Mouse (Mus musculus) ES-E14 (cell line): ENCODE results near the gene Ncor1. TPM values are rescaled to one million over a fixed set of nuclear protein-coding genes. Genes with fewer than 3 reads are reported as not detected.

Experiments
- DNase-seq: peaks from one replicate; pipeline ENCODE4 v3.0.0-alpha.2; 2013; ENCODE audit warnings: low read depth, low spot score
- H3K27ac ChIP-seq: 2 replicates; pipeline ENCODE4 v1.5.1; 2012; ENCODE audit warnings: low read depth, mild to moderate bottlenecking, low read length, moderate library complexity, mixed read lengths; ENCODE audit not compliant: poor library complexity, insufficient read depth, severe bottlenecking
- H3K36me3 ChIP-seq: 2 replicates; pipeline ENCODE4 v1.6.1; 2012; ENCODE audit warnings: mild to moderate bottlenecking, low read length, moderate library complexity, mixed read lengths; ENCODE audit not compliant: control insufficient read depth, poor library complexity, insufficient read depth, severe bottlenecking
- H3K4me1 ChIP-seq, 2 experiments: fragments of 150-350 bp in 1 of 2; sonication (generic) in 1 of 2; 2 replicates each; pipeline ENCODE4 v1.6.1; 2012; ENCODE audit warnings: low read length in 2 of 2, mild to moderate bottlenecking in 1 of 2, mixed read lengths in 1 of 2; ENCODE audit not compliant: control insufficient read depth in 2 of 2, insufficient read depth in 2 of 2, poor library complexity in 1 of 2
- H3K4me3 ChIP-seq, 2 experiments: fragments of 150-350 bp in 1 of 2; sonication (generic) in 1 of 2; 2 replicates each; pipeline ENCODE4 v1.5.1; 2012; ENCODE audit warnings: low read length in 2 of 2, low read depth in 1 of 2, mild to moderate bottlenecking in 1 of 2, mixed read lengths in 1 of 2; ENCODE audit not compliant: insufficient read depth in 1 of 2, poor library complexity in 1 of 2, severe bottlenecking in 1 of 2
- H3K9ac ChIP-seq: 2 replicates; pipeline ENCODE4 v1.6.1; 2012; ENCODE audit warnings: low read depth, mild to moderate bottlenecking, low read length, mixed read lengths; ENCODE audit not compliant: poor library complexity, insufficient read depth, severe bottlenecking
- H3K9me3 ChIP-seq: fragments of 150-350 bp; sonication (generic); 2 replicates; pipeline ENCODE4 v1.6.1; 2012; ENCODE audit warnings: low read depth, mild to moderate bottlenecking, low read length; ENCODE audit not compliant: control insufficient read depth, insufficient read depth
- CHD2 ChIP-seq: IDR thresholded peaks from 2 replicates; pipeline ENCODE4 v1.6.1; 2014; ENCODE audit warnings: mild to moderate bottlenecking, low read depth, low read length, inconsistent platforms
- HCFC1 ChIP-seq: IDR thresholded peaks from 2 replicates; pipeline ENCODE4 v1.6.1; 2012; ENCODE audit warnings: low read length, inconsistent platforms, borderline replicate concordance; ENCODE audit not compliant: insufficient read depth
- MAFK ChIP-seq: IDR thresholded peaks from 2 replicates; pipeline ENCODE4 v1.6.1; 2014; ENCODE audit warnings: mild to moderate bottlenecking, low read depth, low read length, inconsistent platforms; ENCODE audit not compliant: insufficient read depth
- ZC3H11A ChIP-seq: IDR thresholded peaks from 2 replicates; pipeline ENCODE4 v1.6.1; 2012; ENCODE audit warnings: low read depth, mild to moderate bottlenecking, inconsistent platforms, low read length, borderline replicate concordance
- ZNF384 ChIP-seq: IDR thresholded peaks from 2 replicates; pipeline ENCODE4 v1.6.1; 2012; ENCODE audit warnings: low read depth, low read length, inconsistent platforms
- in situ Hi-C, 2 experiments: fragments of 600-800 bp; cut with MboI; formaldehyde crosslinking; loops; one replicate each; pipeline ENCODE4 v1.15.1; 2025; ENCODE audit warnings: low sequenced_read_pairs in 2 of 2, inconsistent platforms in 1 of 2; ENCODE audit not compliant: unreplicated experiment in 2 of 2
- total RNA-seq: library from RNA; depleted of rRNA; stranded (reverse); fragments of 300-350 nt; gene quantifications from 2 replicates; pipeline ENCODE4 v1.2.3, GENCODE M21; 2012

The Ncor1 gene
- total RNA-seq, 1 experiment: 186 TPM

GRCm38 (mm10) chr11:62332228-62332627 lies 126.1 kb downstream of the Ncor1 start:
- no peak for DNase-seq
- Histone ChIP-seq H3K9me3 (no peaks in the 10 kb centered on the region), H3K27ac (no peak overlapping the region), H3K9ac (no peak overlapping the region), H3K4me3 (no peak overlapping the region), H3K4me1 (no peaks in the 10 kb centered on the region), H3K36me3 (peaks cover 42% of the 10 kb centered on the region)
- in situ Hi-C loops: no loop called here
- TF ChIP-seq ZC3H11A (no peak), ZNF384 (no peak), HCFC1 (no peak), MAFK (no peak), CHD2 (no peak)

DNA sequence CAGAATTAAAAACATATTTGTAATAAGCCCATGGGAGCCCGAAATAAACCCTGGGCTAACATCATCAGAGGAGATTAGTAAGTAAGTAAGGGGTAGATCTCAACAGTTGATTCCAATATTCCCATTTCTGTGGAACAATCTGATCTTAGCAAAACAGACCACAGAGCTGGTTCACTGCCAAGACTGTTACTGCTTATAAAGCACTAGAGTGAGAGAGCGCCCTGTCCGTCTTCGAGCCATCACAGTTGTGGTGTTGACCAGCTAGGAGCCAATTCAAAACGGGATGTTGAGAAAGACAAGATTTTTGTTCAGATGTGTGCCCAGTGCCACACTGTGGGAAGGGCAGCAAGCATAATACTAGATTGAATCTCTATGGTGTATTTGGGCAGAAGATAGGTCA lies 127.2 kb downstream of the Ncor1 start:
- Histone ChIP-seq H3K9me3 (no peaks in the 10 kb centered on the region), H3K9ac (no peak overlapping the region), H3K36me3 (peaks cover 45% of the 10 kb centered on the region), H3K4me1 (no peaks in the 10 kb centered on the region), H3K4me3 (no peak overlapping the region), H3K27ac (no peak overlapping the region)
- in situ Hi-C loops: no loop called here
- TF ChIP-seq ZC3H11A: no peak
- no peak for TF ChIP-seq ZNF384
- no peak for TF ChIP-seq MAFK
- no peak for TF ChIP-seq HCFC1
- no peak for DNase-seq

DNA sequence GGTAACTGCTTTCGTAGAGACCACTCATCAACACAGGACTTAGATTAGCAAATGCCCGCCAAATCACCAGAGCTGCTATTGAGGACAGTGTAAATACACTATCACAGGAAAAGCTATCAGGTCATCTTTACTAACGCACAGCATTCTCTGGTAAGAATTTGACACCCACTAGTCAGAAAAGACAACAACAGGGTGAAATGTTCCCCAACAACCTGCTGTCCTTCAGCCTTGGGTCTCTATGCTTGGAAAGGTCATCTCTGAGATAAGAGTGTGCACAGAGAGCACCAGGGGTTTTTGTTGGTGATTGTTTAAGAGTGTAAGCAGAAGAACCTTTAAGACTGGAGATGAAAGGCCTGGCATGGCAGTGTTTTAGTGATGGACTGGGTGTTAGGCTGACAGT lies 134.7 kb downstream of the Ncor1 start:
- Histone ChIP-seq H3K9ac (no peak overlapping the region), H3K27ac (no peak overlapping the region), H3K36me3 (peaks cover 38% of the 10 kb centered on the region), H3K4me3 (no peak overlapping the region), H3K9me3 (no peaks in the 10 kb centered on the region), H3K4me1 (no peaks in the 10 kb centered on the region)
- DNase-seq: no peak
- TF ChIP-seq CHD2 (no peak), HCFC1 (no peak), MAFK (no peak), ZNF384 (no peak), ZC3H11A (no peak)
- in situ Hi-C loops: no loop called here

- H3K9me3 ChIP-seq: no peaks in the 10 kb centered on the region
- H3K4me1 ChIP-seq: no peaks in the 10 kb centered on the region
- no peak overlapping the region for H3K9ac ChIP-seq
- H3K36me3 ChIP-seq: peaks cover 37% of the 10 kb centered on the region
- H3K4me3 ChIP-seq: no peak overlapping the region
- H3K27ac ChIP-seq: no peak overlapping the region
- DNase-seq: no peak
- in situ Hi-C loops: no loop called here
- no peak for TF ChIP-seq ZC3H11A
- TF ChIP-seq MAFK: no peak
- TF ChIP-seq ZNF384: no peak
- TF ChIP-seq CHD2: no peak
- TF ChIP-seq HCFC1: no peak
Measured at GRCm38 (mm10) chr11:62320097-62320496, 138.2 kb downstream of the Ncor1 start.

DNA sequence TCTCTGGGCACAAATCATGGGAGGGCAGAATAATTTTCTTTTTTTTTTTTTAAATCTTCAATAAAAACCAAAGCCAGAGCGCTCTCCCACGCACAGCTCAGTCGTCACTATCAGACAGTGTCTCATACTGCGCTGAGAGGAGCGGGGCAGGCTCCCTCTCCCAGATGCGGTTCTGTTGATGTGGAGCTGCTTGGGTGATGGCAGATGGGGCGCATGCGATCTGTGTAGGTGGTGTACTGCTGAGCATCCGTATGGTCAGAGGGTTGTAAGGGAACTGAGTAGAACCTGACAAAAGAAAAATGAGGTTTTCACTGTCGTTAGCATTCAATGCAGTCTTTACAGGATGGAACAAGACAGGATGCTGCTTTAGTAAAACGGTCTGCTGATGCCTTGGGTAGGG lies 140.6 kb downstream of the Ncor1 start:
- Histone ChIP-seq H3K36me3 (peaks cover 37% of the 10 kb centered on the region), H3K27ac (no peak overlapping the region), H3K9ac (no peak overlapping the region), H3K4me1 (no peaks in the 10 kb centered on the region), H3K9me3 (no peaks in the 10 kb centered on the region), H3K4me3 (no peak overlapping the region)
- TF ChIP-seq CHD2 (no peak), ZNF384 (no peak), HCFC1 (no peak), MAFK (no peak), ZC3H11A (no peak)
- no peak for DNase-seq
- in situ Hi-C loops: no loop called here
